Mouse (Mus musculus): ENCODE data around the gene Col5a1.

Col5a1 gene

DNA sequence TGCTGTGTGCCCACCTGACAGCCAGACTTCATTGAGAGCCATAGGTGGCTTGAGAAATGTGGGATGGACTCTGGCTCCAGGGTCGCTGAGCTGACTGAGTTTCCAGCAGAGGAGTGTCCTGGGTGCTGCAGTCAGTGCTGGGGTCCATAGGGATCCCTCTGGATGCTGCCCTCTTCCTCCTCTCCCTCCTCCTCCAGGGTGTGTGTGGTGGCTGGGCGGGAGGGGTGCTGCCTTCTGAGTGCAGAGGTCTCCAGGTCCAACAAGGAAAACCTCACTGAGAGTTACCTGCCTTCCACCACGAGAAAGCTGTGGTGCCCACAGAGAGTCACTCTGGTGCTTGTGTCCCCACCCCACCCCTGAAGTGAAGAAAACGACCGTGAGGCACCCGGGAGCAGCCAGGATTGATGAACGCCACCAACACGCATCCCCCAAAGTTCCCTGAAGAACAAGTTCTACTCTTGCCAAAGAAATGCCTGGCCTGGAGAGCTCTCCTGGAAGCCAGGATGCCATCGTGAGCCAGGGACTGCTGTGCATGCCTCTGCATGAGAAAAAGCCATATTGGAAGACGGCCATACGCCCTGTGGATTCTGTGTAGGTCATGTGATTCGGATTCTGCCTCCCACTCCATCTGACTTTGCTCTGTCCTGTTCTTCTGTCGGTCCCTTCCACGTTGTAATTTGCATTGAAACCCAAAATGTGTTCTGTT is 152.3 kb downstream of the Col5a1 start:
- DNase-seq: peak; percentile 72 to 82

- DNase-seq: no peak
These were observed 153.6 kb downstream of the Col5a1 start for GRCm38 (mm10) chr2:28039647-28040325.

GRCm38 (mm10) chr2:28040466-28040865 is 154.2 kb downstream of the Col5a1 start:
- no peak for DNase-seq

DNA sequence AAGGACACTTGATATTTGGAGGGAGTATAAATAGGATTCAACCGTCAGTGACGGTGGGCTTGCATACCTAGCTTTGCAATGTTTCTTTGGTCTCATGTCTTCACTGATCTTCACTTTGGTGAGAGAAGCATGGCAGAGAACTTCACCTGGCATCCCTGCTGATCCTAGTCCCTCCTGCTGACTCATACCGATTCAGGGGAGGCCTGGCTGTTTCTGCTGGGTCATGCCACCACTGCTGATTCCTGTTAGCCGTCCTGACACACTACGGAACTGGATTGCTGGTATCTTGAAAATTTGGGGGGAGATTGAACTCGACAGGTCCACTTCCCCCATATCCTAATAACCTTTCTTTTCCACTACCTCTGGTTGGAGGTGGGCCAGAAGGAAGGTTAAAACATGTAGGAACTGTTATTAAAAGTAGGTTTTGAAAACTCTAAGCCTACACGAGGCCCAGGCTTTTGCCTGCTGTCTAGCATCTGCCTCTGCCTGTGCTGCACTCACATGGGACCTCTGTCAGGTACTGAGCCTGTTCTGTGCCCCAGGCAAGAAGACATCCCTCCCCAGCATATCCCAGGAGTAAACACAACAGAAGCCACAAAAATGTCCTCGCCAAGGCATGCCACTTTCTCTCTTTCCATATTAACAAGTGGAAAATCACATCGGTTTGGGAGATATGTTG is 158.8 kb downstream of the Col5a1 start:
- DNase-seq: no peak

GRCm38 (mm10) chr2:28046311-28046710 is 160.1 kb downstream of the Col5a1 start:
- no peak for DNase-seq

DNA sequence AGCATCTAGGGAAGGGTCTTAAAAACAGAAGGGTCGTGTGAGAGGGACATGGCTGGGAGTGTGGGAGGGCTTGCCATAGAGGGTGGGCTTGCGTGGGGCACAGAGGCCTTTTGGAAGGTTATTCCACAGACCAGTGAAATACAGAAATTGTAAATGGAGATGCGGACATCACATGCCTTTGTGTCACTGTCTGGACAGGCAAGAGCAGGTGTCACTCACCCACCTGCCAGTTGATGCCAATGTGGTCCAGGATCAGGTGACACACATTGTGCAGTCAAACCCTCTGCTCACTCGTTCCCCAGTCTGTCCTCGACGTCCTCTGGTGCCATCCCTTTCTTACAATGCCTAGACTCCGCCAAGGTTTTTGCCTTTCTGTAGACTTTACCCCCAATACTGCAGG is 160.9 kb downstream of the Col5a1 start:
- no peak for DNase-seq

GRCm38 (mm10) chr2:28059922-28060321 is 173.7 kb downstream of the Col5a1 start:
- no peak for DNase-seq

DNA sequence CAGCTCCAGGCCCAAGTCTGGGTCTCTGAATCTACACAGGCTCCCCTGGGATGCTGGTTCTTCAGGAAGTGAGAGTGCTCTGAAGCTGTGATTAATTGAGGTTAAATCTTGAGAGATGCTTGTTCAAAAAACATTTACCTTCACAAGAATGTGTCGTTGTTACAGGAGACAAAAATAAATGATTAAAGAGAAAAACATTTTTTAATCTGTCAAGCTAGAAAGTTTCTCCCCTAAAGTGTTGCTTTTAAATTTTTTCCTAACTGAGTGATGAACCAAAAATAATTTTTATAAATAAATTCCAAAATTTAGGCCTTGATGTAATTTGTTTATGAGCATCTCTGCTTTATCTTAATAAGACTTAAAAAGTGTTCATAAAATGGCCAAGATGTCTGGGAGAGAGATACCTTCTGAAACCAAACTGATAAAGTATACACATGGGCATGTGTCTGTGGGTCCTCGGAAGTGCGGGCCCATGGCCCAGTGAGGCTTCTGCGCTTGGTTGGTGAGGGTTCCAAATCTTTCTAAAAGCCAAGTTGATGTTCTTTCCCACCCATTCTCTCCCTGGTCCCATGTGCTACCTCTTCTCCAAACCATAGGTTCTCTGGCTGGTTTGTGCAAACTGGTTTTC is 177.6 kb downstream of the Col5a1 start:
- DNase-seq: no peak

GRCm38 (mm10) chr2:28064339-28065080 is 178.3 kb downstream of the Col5a1 start:
- no peak for DNase-seq

- no peak for DNase-seq
These were observed 178.9 kb downstream of the Col5a1 start for GRCm38 (mm10) chr2:28065081-28065651.

DNA sequence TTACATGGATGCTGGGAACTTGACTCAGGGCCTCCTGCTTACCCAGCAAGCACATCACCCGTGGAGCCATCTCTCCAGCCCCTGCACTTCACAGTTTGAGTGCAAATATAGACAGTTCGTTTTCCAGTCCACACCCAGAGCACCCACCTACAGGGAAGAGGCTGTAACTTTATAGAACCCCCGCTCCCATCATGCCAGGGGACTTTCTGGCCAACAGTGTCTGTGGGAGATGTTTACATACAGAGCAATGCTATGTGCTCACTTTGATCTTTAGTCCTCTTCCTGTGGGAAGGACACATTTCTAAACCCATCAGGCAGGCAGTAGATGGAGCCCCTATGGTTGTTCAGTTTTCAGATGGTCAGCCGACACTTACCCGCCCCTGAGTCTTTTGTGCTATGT is 180.5 kb downstream of the Col5a1 start:
- DNase-seq: no peak

DNA sequence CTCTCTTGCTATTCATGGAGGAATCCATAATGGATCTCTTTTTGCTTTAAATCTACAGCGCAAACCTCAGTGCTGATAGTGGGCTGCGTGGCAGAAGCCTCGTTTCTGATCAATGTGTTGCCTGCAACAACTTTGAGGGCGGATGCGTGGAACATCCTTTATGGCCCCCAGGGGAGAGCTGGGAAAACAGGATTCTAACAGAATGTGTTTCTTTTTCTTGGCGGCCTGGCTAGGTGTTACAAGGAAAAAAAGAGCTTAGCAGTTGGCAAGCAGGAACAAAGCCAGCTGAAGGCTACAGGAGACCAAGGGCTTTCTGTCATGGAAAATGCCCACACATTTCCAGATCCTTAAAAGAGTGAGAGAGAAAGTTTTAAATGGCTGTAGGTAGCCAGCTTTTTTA is 180.9 kb downstream of the Col5a1 start:
- peak in 1 of 2 experiments; percentile 50 for DNase-seq

DNA sequence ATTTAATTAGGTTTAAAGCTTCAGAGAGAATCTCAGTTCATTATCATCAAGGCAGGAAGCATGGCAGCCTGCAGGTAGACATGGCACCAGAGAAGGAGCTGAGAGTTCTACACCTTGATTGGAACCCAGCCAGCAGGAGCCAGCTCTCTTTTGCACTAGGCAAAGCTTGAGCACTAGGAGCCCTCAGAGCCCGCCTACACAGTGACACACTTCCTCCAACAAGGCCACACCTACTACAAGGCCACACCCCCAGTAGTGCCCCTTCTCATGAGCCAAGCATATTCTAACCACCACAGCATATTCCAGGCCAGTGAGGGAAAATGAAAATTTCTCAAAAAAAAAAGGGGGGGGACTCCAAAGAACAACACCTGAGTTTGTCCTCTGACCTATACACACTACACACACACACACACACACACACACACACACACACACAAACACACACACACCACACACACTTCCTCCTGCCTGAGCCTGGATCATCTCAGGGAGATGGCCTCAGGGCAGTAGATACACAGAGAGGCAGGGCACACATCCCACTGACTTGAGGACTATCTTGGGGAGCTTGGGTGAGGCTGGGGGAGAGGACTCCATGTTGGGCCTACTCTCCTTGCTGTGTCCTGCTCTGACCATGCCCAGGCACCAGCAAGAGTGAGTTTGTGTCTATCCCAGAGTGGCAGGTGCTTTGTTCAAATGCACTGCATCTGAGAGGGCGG is 181.8 kb downstream of the Col5a1 start:
- DNase-seq: peak in 1 of 2 experiments; percentile 44

- DNase-seq: peak; percentile 26 to 32
These were observed 182.3 kb downstream of the Col5a1 start for GRCm38 (mm10) chr2:28068537-28068878.

GRCm38 (mm10) chr2:28075616-28076187 is 189.5 kb downstream of the Col5a1 start:
- DNase-seq: no peak

DNA sequence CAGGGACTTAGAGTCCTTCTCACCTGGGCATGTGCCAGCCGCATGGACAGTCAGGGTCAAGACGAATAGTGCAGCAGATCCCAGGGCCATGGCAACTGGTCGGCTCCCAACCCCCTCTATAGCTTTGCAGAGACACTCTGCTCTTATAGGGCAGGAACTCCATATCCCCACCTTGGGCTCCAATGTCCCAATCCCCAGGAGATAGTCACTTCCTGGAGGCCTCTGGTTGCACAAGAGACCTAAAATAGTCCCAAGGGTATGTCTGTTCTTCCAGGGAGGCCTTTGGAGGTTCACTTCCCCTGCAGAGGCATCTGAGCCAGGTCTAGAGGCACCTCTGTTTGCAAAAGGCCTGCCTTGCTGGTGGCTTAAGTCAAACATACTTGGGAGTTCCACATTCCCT is 198.5 kb downstream of the Col5a1 start, which contains the start of gene Fcnb:
Gene Fcnb, minus strand, starts transcription at position 118 of the 400 bp plus-strand sequence.
- DNase-seq: no peak

- DNase-seq: peak in 1 of 2 experiments; percentile 32
These were observed 199.9 kb downstream of the Col5a1 start for GRCm38 (mm10) chr2:28086112-28086511.

DNA sequence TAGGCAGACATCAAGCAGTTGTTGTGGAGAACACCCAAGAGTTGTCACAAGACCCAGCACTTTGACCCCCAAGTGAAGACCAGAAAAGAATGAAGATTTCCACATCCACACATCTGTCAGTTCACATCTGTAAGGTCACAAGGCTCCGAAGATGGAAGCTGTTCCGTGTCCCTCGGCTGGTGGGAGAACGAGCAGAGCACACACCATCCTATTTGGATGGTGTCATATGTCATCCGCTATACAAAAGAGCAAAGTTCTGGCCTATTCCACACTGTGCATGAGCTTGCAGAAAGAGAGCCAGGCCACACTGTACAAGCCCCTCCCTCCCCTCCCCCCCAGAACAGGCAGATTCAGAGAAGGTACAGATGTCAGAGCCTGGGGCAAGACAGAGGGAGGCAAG is 202.9 kb downstream of the Col5a1 start:
- no peak for DNase-seq

All from cerebellum, postnatal 25 days (tissue).